Mouse (Mus musculus): ENCODE measurements around the gene Tulp3. TPM values are rescaled to one million over a fixed set of nuclear protein-coding genes. Genes with fewer than 3 reads are reported as not detected.
"Not testable (repeated sequence)": the region's sequence is repeated elsewhere in the genome, so short reads cannot be mapped to it uniquely, and the experiment has no call there.

The Tulp3 gene
- total RNA-seq, 1 experiment from 2014 or later: 2.9 TPM

DNA sequence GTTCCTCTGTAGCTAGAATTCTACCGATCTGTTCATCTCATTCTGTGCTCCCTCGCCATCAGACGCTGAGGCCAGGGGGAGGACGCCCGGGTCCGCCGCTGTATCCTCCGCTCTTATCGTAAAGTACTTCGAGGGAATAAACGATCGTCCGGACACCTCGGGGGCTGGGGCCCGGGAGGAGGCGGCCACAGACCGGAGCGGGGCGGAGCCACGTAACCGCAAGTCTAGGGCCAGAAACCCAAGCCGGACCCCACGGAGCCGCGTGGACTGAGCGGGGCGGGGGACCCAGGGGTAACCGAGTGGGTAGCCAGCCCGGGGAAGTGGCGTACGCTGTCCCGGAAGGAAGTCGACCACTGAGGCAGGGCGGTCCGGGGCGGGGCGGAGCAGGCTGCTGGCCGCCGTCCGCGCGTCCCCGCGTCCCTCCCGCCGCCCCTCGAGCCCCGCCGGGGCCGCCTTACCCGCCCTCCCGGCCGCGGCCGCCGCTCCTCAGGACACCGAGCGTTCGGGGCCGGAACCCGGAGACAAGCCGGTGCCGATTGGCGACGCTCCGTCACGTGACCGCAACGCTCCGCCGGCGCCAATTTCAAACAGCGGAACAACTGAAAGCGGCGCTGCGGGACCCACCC lies 6.8 kb upstream of the Tulp3 start, which contains the start of the genes Rhno1 and Foxm1:
Gene Rhno1, minus strand, starts transcription at position 531 of the 626 bp plus-strand sequence.
Gene Foxm1, plus strand, starts transcription at position 587 of the 626 bp plus-strand sequence.
- ATAC-seq (ENCODE audit: extremely low read depth, insufficient number of reproducible peaks, low FRiP score, poor library complexity, severe bottlenecking): peak; percentile 57

DNA sequence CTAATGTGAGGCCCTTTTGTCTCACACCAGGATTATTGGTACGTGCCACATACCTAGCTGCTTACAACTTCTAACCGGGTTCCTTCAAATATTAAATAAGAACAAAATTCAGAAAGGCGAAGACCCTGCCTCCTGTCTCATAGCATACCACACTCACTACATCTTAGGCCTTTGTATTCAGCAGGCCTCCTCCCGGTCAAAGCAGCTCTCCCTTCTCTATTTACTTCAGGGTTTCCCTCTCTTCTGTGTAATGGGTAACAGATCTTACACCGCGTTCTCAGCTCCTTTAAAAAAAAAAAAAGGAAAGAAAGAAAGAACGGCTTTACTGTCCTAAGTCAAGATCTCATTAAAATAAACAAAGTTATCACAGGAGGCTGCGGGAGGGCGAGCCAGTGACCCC lies 6.2 kb upstream of the Tulp3 start:
- ATAC-seq (ENCODE audit: extremely low read depth, insufficient number of reproducible peaks, low FRiP score, poor library complexity, severe bottlenecking): no peak

DNA sequence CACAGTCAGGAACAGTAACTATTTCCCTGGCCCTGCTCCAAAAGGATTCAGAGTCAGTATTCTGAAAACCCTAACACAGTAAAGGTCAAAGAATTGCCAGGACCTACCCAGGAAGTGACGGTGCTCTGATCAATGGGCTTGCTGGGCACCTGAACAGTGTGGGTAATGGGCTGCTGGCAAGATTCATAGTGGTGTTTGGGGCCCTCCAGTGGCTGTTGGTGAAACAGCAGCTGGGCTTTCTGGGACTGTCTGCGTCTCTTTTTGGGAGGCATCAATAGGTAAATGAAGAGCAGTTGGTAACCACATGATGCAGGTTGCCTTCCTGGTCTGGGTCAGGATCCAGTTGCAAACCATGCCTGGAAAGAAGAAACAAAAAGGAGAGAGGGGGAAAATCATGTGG lies 3.3 kb upstream of the Tulp3 start:
- ATAC-seq (ENCODE audit: extremely low read depth, insufficient number of reproducible peaks, low FRiP score, poor library complexity, severe bottlenecking): peak; percentile 45

DNA sequence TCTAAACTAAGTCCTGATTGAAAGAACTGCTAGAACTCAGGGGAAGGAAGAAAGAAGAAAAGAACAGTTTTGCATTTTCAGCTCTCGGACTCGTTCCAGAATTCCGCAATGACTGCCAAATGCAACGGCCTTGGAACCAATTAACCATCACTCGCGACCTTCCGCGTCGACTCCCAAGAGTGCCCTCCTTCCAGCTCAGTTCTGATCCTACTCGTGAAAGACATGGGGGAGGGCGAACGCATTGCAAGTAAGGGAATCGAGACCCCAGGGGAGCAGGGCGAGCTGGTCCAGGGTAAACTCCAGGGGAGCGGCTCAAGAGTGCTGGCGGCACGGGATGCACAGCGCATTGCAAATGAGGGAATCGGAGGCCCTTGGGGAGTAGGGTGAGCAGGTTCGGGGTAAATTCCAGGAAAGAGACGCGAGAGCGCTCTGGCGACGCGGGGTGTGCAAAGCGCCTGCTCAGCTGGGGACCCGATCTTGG lies 410 bp downstream of the Tulp3 start:
- no peak for ATAC-seq (ENCODE audit: extremely low read depth, insufficient number of reproducible peaks, low FRiP score, poor library complexity, severe bottlenecking)

DNA sequence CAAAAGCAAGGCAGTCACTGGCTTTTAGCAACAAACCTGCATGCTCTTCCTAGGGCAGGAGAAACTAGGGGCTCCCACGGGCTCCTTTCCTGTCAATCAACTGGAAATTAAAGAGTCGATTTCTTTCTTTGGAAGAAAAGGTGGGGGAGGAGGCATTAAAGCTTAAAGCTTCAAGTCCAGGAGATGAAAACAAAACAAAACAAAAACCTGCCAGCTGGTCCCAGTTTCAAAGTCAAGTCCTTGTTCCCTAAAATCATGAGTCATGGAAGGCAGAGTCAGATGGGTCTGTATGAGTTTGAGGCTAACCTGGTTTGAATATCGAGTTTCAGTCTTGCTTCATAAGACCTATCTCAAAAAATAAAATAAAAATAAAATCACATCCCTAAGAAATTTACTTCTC lies 1.5 kb downstream of the Tulp3 start:
- ATAC-seq (ENCODE audit: extremely low read depth, insufficient number of reproducible peaks, low FRiP score, poor library complexity, severe bottlenecking): no peak

DNA sequence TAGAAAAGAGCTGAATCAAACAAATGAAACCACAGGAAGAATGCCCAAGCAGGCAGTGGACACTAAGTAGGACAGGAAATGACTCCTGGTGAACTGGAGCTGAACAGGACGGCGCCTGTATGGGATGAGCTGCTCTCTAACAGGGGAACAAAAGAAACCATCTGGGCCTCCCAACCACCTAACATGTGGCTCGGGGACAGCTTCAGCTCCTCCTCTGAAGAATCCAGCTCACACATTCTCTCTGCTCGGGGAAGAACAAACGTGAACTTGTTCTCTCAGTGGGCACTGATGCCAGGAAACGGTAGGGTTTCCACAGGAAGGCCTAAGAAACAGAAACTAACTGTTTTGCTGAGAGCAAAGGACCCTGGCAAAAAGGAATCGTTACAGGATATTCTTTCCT lies 5.9 kb downstream of the Tulp3 start:
- no peak for ATAC-seq (ENCODE audit: extremely low read depth, insufficient number of reproducible peaks, low FRiP score, poor library complexity, severe bottlenecking)

DNA sequence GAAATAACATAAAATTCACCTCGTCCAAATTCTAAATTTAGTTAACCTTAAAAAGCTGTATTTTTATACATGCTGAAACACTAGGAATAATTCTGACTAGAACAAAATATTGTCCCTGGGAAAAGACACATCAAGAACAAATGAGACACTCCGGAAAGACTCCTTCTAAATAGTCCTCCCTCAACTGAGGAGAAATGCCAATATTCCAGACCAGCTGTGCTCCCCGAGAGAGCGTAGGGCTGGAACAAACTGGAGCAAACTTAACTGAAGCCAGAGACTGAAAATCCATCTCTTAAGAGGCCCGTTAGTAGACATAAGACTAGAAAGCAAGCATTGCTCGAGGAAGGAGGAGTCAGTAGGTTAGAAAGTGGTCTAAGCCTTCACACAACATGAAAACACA lies 8.9 kb downstream of the Tulp3 start:
- ATAC-seq (ENCODE audit: extremely low read depth, insufficient number of reproducible peaks, low FRiP score, poor library complexity, severe bottlenecking): no peak

DNA sequence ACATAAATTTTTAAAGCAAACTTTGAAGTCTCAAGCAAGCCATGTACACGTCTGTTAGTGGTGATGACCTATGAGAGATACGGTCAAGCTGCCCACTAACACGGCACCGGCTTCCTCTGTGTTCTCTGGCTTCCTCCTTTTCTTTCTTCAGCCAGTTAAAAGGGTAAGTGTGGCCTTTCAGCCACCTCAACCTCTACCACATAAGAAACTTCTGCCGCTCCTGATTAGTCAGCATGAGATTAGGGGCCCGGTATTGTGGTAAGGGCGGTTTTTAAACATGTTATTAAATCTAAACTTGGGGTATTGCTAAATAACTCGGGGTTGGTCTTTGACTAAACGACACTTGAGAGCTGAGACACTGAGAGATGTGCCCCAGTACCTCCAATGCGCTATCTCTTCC lies 10.0 kb downstream of the Tulp3 start:
- ATAC-seq (ENCODE audit: extremely low read depth, insufficient number of reproducible peaks, low FRiP score, poor library complexity, severe bottlenecking): no peak

DNA sequence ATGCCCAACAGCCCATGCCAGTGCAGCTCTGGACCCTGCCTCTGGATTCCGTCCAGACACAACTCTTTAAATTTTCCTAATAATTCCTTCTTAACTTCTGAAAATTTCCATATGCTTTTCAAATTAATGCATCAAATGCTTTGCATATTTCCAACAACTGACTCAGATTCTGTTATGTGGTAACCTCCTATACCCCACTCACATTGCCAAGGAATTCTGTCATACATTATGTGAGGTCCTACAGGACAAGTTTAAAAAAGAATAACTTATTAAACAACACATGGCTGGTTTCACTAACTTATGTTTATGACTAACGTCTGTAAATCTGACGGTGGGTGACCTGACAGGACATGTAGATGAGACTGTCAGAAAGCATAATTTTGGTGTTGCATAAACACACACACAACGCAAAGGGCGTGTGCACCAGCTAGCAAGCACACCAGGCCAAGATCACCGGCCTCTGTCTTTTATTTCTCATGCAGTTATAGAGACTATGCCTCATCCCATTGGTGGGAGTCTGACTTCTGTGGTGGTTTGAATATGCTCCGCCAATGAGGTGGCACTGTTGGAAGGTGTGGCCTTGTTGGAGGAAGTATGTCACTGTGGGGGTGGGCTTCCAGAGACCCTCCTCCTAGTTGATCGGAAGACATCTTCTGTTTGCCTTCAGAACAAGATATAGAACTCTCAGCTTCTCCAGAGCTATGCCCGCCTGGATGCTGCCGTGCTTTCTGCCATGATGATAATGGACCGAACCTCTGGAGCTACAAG lies 13.5 kb downstream of the Tulp3 start:
- no peak for ATAC-seq (ENCODE audit: extremely low read depth, insufficient number of reproducible peaks, low FRiP score, poor library complexity, severe bottlenecking)

DNA sequence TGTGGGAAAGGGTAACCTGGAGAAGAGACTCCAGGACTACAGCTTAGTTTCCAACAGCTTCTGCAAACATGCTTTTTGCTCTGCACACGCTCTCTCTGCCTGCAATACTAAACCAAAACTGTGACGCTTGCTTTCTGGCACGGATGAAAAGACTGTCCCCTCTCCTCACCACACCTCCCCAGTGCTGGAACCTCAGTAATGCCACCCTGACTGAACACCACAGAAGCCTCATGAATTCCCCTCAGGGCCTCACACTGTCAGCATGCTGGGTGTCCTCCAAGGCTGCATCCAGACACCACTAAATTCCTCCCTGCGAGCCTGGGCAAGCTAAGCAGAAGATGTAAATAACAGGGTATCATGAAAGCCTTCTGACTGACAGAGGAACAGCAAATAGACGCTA lies 16.8 kb downstream of the Tulp3 start:
- ATAC-seq (ENCODE audit: extremely low read depth, insufficient number of reproducible peaks, low FRiP score, poor library complexity, severe bottlenecking): no peak

DNA sequence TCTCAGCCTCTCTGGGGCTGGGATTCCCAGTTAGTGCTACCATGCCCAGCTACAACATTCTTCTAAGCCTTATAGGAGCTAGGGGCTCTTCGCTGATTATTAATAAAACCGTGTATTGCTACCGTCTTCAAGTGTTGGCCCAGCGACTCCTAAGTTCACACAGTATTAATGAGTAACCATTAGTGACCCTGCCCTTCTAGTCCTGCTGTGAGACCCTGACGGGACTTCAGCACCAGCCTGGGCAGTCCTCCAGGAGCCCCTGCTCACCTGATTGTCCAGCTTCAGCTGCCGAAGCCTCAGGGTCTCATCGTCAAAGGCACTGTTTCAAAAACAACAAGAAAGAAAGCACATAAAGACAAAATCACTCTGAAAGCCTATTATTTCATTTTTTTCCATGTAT lies 18.2 kb downstream of the Tulp3 start:
- ATAC-seq (ENCODE audit: extremely low read depth, insufficient number of reproducible peaks, low FRiP score, poor library complexity, severe bottlenecking): no peak

DNA sequence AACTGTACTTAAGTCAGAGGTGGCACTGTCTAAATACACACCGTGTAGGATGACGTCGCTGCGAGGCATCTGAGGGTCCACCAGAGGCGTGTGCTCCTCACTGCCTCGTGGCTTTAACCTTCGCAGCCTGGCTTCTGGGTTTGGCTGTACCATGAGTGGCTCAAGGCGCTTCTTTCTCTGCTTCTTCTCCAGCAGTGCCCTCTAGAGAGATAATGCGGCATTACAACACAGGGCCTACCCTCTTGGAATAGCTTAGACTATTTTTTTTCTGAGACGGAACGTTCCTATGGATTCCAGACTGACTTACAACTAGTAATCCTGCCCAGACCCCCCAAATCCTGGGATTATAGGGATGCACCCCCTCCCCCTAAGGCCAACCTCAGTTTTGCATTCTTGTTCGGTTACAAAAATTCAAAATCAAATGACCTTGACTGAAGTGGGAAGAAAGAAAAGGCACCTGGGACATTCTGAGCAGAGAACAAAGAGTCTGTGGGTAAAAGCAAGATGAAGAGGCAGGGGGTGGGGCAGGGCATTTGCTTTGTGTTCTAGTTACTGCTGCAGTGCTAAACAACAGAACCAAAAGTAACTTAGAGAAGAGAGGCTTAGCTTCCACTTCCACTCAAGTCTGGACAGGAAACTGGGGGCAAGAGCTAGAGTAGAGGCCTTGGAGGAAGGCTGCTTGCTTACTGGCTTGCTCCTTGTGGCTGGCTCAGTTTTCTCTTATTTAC lies 21.1 kb downstream of the Tulp3 start:
- ATAC-seq (ENCODE audit: extremely low read depth, insufficient number of reproducible peaks, low FRiP score, poor library complexity, severe bottlenecking): peak; percentile 65; the same call in 1 of the 2 replicates

DNA sequence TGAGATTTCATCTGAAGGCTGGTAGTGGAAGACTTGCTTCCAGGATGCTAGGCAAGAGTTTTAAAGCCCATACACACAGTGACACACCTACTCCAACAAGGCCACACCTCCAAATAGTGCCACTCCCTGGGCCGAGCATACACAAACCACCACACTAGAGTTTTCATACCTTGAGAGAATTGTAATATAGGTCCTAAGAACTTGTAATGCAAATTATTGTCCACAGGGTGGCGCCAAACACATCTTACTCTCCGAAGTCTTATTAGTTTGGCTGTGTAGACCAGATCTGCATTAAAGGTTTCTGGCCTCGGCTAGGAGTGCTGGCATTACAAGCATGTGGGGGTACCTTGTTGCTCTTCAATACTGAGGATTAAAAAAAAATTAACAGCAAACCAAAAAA lies 37.3 kb downstream of the Tulp3 start:
- ATAC-seq (ENCODE audit: extremely low read depth, insufficient number of reproducible peaks, low FRiP score, poor library complexity, severe bottlenecking): peak; percentile 55; the same call in 1 of the 2 replicates

DNA sequence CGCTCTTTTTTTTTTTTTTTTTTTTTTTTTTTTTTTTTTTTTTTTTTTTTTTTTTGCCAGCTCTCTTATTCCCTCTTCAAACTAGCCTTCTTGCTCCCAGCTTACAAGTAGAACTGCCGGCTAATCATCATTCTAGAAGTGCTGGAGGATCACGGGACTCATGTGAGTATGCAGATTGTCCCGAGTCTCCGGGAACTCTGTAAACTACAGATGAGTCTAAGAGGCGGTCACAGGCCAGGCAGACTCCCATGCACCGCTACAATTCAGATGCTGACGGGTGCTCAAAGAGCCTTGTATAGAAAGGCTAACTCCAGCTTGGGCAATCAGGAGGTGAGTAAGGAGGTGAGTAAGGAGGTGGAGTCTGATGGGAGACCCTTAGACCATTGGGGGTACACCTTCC lies 40.1 kb downstream of the Tulp3 start:
- no peak for ATAC-seq (ENCODE audit: extremely low read depth, insufficient number of reproducible peaks, low FRiP score, poor library complexity, severe bottlenecking)

DNA sequence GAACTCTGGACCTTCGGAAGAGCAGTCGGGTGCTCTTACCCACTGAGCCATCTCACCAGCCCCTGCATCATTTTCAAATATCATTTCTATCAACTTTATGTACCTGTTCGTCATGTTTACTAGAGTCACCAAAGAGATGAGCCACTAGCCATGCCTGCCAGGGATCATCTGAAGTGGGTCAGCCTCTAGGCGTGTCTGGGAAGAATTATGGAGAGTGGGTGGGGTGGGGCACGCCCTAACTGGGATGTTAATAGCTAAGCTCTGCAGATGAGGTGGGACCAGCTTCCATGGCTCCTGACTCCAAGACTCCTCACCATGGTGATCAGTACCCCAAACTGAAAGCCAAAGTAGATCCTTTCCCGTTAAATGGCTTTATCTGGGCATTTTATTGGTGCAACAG lies 40.9 kb downstream of the Tulp3 start:
- no peak for ATAC-seq (ENCODE audit: extremely low read depth, insufficient number of reproducible peaks, low FRiP score, poor library complexity, severe bottlenecking)

DNA sequence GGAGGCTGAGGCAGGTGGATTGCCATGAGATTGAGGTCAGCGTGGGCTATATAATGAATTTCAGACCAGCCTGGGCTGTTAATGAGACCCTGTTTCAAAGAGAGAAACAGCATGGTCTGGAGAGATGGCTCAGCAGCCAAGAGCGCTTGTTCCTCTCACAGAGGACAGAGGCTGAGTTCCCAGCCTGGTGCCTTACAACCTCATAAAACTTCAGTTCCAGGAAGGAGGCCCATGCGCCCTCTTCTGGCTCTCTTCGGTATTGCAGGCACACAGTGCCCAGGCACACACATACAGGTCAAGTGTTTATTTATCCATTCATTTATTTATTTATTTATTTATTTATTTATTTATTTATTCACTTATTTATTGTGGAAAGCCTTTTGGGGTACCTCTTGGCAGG lies 47.3 kb downstream of the Tulp3 start:
- ATAC-seq (ENCODE audit: extremely low read depth, insufficient number of reproducible peaks, low FRiP score, poor library complexity, severe bottlenecking): 0 out of 2 replicates have a peak, but pooled peaks have one; percentile 44

DNA sequence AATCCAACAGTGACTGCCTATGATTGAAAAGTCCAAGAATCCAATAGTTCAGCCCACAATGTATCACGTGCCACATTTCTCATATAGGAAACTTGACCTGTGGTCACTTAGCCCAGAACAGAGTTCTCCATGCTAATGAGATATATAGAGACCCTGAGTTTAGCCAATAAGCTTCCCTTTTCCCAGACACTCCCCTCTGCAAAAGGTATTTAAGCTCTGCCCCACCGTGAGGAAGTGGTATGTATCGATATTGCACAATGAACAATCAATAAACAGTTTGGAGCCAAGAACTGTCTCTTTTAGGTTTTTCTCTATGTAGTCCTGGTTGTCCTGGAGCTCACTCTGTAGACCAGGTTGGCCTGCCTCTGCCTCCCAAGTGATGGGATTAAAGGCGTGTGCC lies 50.9 kb downstream of the Tulp3 start:
- ATAC-seq (ENCODE audit: extremely low read depth, insufficient number of reproducible peaks, low FRiP score, poor library complexity, severe bottlenecking): no peak

DNA sequence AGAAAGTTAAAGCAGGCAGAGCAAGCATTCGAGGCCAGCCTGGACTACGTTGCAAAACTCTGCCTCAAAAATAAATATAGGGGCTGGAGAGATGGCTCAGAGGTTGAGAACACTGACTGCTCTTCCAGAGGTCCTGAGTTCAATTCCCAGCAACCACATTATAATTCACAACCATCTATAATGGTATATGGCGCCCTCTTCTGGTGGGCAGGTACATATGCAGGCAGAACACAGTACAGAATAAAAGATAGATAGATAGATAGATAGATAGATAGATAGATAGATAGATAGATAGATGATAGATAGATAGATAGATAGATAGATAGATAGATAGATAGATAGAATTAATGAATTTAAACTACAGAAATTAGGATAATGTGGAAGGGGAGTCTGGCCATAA lies 53.0 kb downstream of the Tulp3 start:
- ATAC-seq (ENCODE audit: extremely low read depth, insufficient number of reproducible peaks, low FRiP score, poor library complexity, severe bottlenecking): not testable (repeated sequence)

DNA sequence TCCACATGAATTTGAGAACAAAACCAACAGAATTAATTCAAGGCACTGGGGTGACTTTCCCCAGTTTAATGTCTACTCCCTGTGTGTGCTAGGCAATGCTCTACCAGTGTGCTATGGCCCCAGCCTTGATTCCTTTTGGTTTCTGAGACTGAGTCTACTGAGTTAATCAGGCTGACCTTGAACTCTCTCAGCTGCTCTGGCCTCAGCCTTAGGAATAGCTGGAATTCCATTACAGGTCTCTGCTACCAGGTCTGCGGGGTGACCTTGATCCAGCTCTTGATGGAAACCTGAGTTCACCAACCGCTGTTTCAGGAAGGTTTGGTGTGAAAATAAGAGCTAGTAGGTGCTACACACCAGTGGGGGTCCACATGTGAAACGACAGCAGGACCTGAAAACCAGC lies 53.8 kb downstream of the Tulp3 start:
- ATAC-seq (ENCODE audit: extremely low read depth, insufficient number of reproducible peaks, low FRiP score, poor library complexity, severe bottlenecking): no peak

DNA sequence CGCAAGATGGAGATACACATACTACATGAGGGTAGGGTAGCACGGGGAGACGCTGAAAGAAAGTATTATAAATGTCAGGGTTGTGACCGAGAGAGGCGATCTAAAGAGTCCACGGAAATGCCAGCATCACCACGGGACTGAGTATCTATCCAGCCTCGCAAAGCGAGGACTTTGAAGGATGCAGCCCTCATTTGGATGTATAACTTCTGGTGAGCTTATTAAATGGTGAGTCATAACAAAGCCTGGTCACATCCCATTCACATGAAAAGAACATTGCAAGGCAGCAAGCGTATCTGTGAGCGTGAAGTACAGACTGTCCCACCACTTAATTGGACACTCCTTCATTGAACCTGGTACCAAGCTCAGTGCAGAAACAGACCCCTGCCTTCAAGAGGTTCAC lies 54.2 kb downstream of the Tulp3 start:
- no peak for ATAC-seq (ENCODE audit: extremely low read depth, insufficient number of reproducible peaks, low FRiP score, poor library complexity, severe bottlenecking)
